Mouse (Mus musculus) ES-Bruce4 (cell line): Measurements from ENCODE around the gene Cacul1. TPM values are rescaled to one million over a fixed set of nuclear protein-coding genes. Genes with fewer than 3 reads are reported as not detected.

Experiments
- H3K27ac ChIP-seq: 2 replicates; pipeline ENCODE4 v1.5.1; 2012; ENCODE audit warnings: low read length, inconsistent platforms; ENCODE audit not compliant: insufficient read depth
- H3K27me3 ChIP-seq: 2 replicates; pipeline ENCODE4 v1.6.1; 2012; ENCODE audit warnings: mild to moderate bottlenecking, low read length, inconsistent platforms; ENCODE audit not compliant: control insufficient read depth, poor library complexity, insufficient read depth, severe bottlenecking
- H3K36me3 ChIP-seq: 2 replicates; pipeline ENCODE4 v1.6.1; 2012; ENCODE audit warnings: inconsistent platforms, mild to moderate bottlenecking, low read length, moderate library complexity; ENCODE audit not compliant: control insufficient read depth, poor library complexity, insufficient read depth, severe bottlenecking
- H3K4me1 ChIP-seq: one replicate; pipeline ENCODE4 v1.8.1; 2011; ENCODE audit warnings: low read length; ENCODE audit not compliant: control insufficient read depth, insufficient read depth
- H3K4me3 ChIP-seq: 2 replicates; pipeline ENCODE4 v1.5.1; 2011; ENCODE audit warnings: low read depth, mild to moderate bottlenecking, low read length
- H3K9ac ChIP-seq: 2 replicates; pipeline ENCODE4 v1.6.1; 2012; ENCODE audit warnings: low read depth, mild to moderate bottlenecking, inconsistent platforms; ENCODE audit not compliant: poor library complexity, severe bottlenecking
- H3K9me3 ChIP-seq: replicated peaks from 2 replicates; pipeline ENCODE4 v1.6.1; 2012; ENCODE audit warnings: mild to moderate bottlenecking, low read length, inconsistent platforms; ENCODE audit not compliant: control insufficient read depth, poor library complexity, insufficient read depth, severe bottlenecking
- CTCF ChIP-seq: IDR thresholded peaks from one replicate; pipeline ENCODE4 v1.8.1; 2011; ENCODE audit warnings: low read depth, low read length
- EP300 ChIP-seq: IDR thresholded peaks from 2 replicates; pipeline ENCODE4 v1.6.1; 2011; ENCODE audit warnings: low read depth, low read length; ENCODE audit not compliant: insufficient read depth
- POLR2A ChIP-seq: IDR thresholded peaks from one replicate; pipeline ENCODE4 v1.8.1; 2011; ENCODE audit warnings: low read length; ENCODE audit not compliant: insufficient read depth
- polyA plus RNA-seq: library from polyadenylated mRNA; stranded (reverse); fragments of >200 nt; gene quantifications from 2 replicates; pipeline ENCODE4 v1.2.4, GENCODE M21; 2011; ENCODE audit warnings: low read depth; ENCODE audit not compliant: missing spikeins, insufficient read depth, insufficient read length

Cacul1 gene
- polyA plus RNA-seq, 1 experiment: 60.4 TPM

DNA sequence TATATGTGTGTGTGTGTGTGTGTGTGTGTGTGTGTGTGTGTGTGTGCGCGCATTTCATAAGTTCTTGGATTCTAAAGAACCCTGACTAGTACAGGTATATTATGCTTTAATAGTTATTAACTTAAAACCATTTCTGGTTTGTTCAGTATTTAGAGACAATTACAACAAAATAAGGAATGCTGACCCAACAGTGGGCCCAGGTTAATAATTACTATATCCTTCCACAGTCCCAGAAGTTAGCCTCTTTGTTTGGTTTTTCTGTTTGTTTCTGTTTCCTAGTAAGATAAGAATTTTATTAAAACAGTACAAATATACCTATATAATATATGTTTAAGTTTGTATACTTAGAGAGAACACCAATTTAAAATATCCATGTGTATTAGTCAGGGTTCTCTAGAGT is 2.4 kb upstream of the Cacul1 start:
- Histone ChIP-seq H3K9me3 (no peaks in the 10 kb centered on the region), H3K4me3 (no peak overlapping the region), H3K27ac (no peak overlapping the region), H3K27me3 (no peaks in the 10 kb centered on the region), H3K9ac (no peak overlapping the region), H3K36me3 (no peaks in the 10 kb centered on the region), H3K4me1 (peaks cover 3% of the 10 kb centered on the region)
- TF ChIP-seq CTCF: no peak
- no peak for TF ChIP-seq POLR2A
- no peak for TF ChIP-seq EP300

- Histone ChIP-seq H3K9ac (peak overlapping the region; percentile 74), H3K27ac (peak overlapping the region; percentile 52; the same call in 1 of the 2 replicates), H3K4me3 (peak overlapping the region; percentile 66), H3K4me1 (peaks cover 3% of the 10 kb centered on the region), H3K27me3 (no peaks in the 10 kb centered on the region), H3K36me3 (no peaks in the 10 kb centered on the region; the same call in 1 of the 2 replicates), H3K9me3 (no peaks in the 10 kb centered on the region)
- TF ChIP-seq CTCF: no peak
- no peak for TF ChIP-seq POLR2A
- no peak for TF ChIP-seq EP300
Observed at GRCm38 (mm10) chr19:60581377-60582290, 809 bp upstream of the Cacul1 start.

DNA sequence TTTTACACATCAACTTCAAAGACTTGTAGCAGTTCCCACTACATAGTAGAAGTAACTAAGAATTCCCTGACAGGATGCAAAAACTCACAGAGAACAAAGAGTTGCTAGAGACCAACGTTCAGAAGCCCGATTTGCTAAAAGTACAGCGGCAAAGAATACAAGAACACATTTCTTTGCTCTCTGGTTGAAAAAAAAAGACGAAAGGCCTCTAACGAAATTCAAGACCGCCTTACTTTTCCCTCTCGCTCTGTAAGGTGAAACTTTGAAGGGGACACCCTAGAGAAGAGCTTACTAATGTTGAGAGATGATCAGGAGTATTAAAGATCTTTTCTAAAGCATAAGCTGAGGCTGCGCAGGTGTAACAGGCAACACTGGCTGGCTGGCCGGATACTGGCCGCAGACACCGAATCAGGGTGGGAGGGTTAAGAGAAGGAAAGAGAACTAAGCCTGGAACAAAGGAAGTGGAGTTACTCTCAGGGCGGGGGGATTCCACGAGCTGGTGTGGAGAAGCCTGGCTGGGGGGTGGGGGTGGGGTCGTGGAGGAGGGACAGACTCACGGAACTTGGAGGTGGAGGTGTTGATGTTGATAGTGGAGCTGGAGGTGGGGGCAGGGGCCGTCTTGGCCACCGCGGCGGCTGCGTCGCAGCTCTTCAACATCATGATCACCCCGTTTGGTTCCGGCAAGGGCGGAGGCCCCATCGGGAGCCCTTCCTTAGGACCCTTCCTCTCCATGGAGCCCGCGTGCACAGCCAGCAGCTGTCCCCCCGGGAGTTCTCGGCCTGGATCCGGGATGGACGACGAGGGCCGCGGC is 849 bp downstream of the Cacul1 start:
- no peaks in the 10 kb centered on the region for H3K27me3 ChIP-seq
- peak overlapping the region; percentile 96 for H3K9ac ChIP-seq
- TF ChIP-seq CTCF (no peak), EP300 (no peak), POLR2A (no peak)
- H3K36me3 ChIP-seq: no peaks in the 10 kb centered on the region; the same call in 1 of the 2 replicates
- 0 out of 2 replicates have a peak overlapping the region, but pooled peaks have one; percentile 44 for H3K27ac ChIP-seq
- peak overlapping the region; percentile 79 for H3K4me3 ChIP-seq
- H3K4me1 ChIP-seq: peaks cover 3% of the 10 kb centered on the region
- H3K9me3 ChIP-seq: no peaks in the 10 kb centered on the region

DNA sequence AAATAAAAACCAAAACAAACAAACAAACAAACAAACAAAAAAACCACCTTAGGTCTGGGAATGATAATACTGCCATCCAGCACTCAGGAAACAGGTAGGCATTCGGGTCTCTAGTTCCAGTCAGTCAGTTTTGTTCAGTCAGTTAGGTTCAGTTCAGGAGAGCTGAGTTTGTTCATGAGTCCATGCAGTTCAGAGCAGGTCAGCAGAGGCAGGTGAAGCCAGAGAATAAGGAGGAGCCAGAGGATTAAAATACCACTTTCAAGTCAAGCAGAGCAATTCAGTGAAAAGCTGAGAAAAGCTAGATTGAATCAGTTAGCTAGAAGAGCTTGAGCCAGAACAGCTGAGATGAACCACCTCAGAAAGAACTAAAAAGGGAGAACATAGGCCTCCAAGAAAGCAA is 4.1 kb downstream of the Cacul1 start:
- Histone ChIP-seq H3K9ac (no peak overlapping the region), H3K27me3 (no peaks in the 10 kb centered on the region), H3K4me3 (no peak overlapping the region), H3K36me3 (no peaks in the 10 kb centered on the region; the same call in none of the 2 replicates), H3K9me3 (no peaks in the 10 kb centered on the region), H3K4me1 (peaks cover 7% of the 10 kb centered on the region), H3K27ac (no peak overlapping the region)
- no peak for TF ChIP-seq POLR2A
- TF ChIP-seq CTCF: no peak

DNA sequence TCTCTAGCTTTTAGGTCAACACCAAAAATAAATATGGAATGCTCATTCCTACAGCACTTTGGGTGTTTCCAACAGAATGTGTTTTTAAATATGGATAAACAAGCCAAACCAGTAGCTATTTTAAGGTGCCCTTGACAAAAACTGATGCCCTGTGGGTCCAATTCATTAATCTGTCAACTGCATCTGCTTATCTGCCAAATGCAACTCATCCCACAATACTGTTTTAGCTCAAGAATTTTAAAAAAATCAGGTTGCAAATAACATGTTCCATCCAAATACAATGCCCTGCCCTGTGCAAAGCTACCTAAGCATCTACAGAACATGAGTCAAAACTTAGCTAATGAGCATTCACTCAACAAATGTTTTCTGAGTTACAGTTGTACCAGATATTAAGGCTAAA is 20.3 kb downstream of the Cacul1 start:
- no peak overlapping the region for H3K27ac ChIP-seq
- H3K4me1 ChIP-seq: no peaks in the 10 kb centered on the region
- TF ChIP-seq CTCF: no peak
- TF ChIP-seq EP300: no peak
- TF ChIP-seq POLR2A: no peak
- no peaks in the 10 kb centered on the region for H3K9me3 ChIP-seq
- no peak overlapping the region for H3K4me3 ChIP-seq
- no peaks in the 10 kb centered on the region for H3K27me3 ChIP-seq
- peaks cover 11% of the 10 kb centered on the region for H3K36me3 ChIP-seq
- no peak overlapping the region for H3K9ac ChIP-seq
